Mouse (Mus musculus) testis, adult 2 months (tissue): ENCODE results near the gene Atf7. TPM values are rescaled to one million over a fixed set of nuclear protein-coding genes. Genes with fewer than 3 reads are reported as not detected.

ENCODE experiments used
- H3K27ac ChIP-seq: fragments of 200-500 bp; 2 replicates; pipeline ENCODE4 v1.5.1; 2012; ENCODE audit warnings: low read depth, low read length; ENCODE audit not compliant: control insufficient read depth, insufficient read depth
- H3K27me3 ChIP-seq: fragments of 200-500 bp; 2 replicates; pipeline ENCODE4 v1.6.1; 2012; ENCODE audit warnings: mild to moderate bottlenecking, low read length, moderate library complexity; ENCODE audit not compliant: control insufficient read depth, insufficient read depth
- H3K36me3 ChIP-seq: fragments of 200-500 bp; 2 replicates; pipeline ENCODE4 v1.6.1; 2012; ENCODE audit warnings: mild to moderate bottlenecking, low read length; ENCODE audit not compliant: control insufficient read depth, insufficient read depth
- H3K4me1 ChIP-seq: fragments of 200-500 bp; 2 replicates; pipeline ENCODE4 v1.6.1; 2012; ENCODE audit warnings: low read length; ENCODE audit not compliant: control insufficient read depth, insufficient read depth
- H3K4me3 ChIP-seq: fragments of 200-500 bp; 2 replicates; pipeline ENCODE4 v1.5.1; 2012; ENCODE audit warnings: low read depth, mild to moderate bottlenecking, low read length, moderate library complexity, mixed read lengths; ENCODE audit not compliant: control insufficient read depth
- CTCF ChIP-seq: fragments of 200-500 bp; IDR thresholded peaks from 2 replicates; pipeline ENCODE4 v1.5.1; 2012; ENCODE audit warnings: low read depth, mild to moderate bottlenecking, inconsistent platforms, low read length, moderate library complexity; ENCODE audit not compliant: control insufficient read depth, insufficient read depth, insufficient replicate concordance
- POLR2A ChIP-seq: fragments of 200-500 bp; IDR thresholded peaks from 2 replicates; pipeline ENCODE4 v1.6.1; 2012; ENCODE audit warnings: low read depth, mild to moderate bottlenecking, inconsistent platforms, low read length, moderate library complexity; ENCODE audit not compliant: control insufficient read depth
- polyA plus RNA-seq: library from polyadenylated mRNA; depleted of rRNA; stranded (reverse); fragments of >200 nt; gene quantifications from 2 replicates; pipeline ENCODE4 v1.2.3, GENCODE M21; 2012

The Atf7 gene
- polyA plus RNA-seq, 1 experiment: 42.9 TPM

DNA sequence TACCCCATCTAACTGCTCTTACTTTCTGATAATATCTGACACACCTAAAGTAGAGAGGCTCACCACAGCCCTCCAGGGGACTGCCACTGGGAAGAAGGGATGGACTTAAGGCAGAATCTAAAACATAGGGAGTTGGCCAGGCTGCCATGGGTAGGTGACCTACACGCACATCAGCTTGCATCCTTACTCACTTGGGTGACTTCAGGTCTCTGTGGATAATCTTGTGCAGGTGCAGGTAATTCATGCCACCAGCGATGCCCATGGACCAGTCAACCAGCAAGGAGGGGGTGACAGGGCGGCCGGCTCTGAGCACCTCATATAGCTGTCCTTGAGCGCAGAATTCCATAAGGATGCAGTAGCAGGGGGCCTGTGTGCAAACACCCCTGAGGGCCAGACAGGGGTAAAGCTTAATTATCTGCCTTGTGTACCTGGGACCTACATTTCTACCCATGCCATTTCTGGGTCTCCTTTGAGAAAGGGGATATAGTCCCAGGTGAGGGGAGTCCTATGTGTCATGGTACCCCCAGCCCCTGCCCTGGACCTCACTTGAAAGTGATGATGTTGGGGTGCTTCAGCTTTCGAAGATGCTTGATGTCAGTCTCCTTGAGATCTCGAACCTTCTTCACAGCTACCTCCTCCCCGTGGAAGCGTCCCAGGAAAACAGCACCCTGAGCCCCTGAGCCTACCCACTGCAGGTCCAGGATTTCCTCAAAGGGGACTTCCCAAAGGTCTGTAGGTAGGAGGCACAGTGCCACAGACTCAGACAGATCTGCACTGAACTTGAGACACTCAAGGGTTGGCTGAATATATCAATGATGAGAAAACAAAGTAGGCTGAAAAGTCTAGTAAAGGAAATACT is 121.1 kb downstream of the Atf7 start:
- no peak for TF ChIP-seq POLR2A
- no peak for TF ChIP-seq CTCF
- Histone ChIP-seq H3K27me3 (no peaks in the 10 kb centered on the region), H3K4me3 (no peak overlapping the region), H3K4me1 (no peaks in the 10 kb centered on the region), H3K27ac (no peak overlapping the region), H3K36me3 (peaks cover 1% of the 10 kb centered on the region; the same call in 1 of the 2 replicates)

DNA sequence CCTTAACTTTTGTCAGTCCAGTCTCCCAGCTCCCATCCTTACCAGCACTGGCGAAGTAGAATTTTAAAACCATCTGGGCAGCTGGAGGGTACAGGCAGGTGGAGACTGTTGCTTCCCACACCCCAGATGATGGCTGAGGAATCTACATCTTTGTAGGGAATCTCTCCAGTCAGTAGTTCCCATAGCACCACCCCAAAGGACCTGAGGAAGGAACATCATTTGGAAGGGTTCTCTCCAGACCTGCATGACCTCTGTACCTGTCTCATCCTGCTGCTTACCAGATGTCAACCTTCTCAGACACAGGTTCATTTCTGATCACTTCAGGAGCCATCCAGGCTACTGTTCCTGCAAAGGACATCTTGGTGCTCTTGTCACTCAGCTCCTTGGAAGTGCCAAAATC is 121.8 kb downstream of the Atf7 start, which contains the start of gene Gm10337:
Gene Gm10337 (plus strand): TSS at position 276 of the 400 bp plus-strand sequence.
- Histone ChIP-seq H3K4me1 (no peaks in the 10 kb centered on the region), H3K36me3 (peaks cover 1% of the 10 kb centered on the region; the same call in 1 of the 2 replicates), H3K27me3 (no peaks in the 10 kb centered on the region), H3K4me3 (no peak within 1 kb of the TSS), H3K27ac (no peak within 1 kb of the TSS)
- TF ChIP-seq POLR2A: no peak
- no peak for TF ChIP-seq CTCF

DNA sequence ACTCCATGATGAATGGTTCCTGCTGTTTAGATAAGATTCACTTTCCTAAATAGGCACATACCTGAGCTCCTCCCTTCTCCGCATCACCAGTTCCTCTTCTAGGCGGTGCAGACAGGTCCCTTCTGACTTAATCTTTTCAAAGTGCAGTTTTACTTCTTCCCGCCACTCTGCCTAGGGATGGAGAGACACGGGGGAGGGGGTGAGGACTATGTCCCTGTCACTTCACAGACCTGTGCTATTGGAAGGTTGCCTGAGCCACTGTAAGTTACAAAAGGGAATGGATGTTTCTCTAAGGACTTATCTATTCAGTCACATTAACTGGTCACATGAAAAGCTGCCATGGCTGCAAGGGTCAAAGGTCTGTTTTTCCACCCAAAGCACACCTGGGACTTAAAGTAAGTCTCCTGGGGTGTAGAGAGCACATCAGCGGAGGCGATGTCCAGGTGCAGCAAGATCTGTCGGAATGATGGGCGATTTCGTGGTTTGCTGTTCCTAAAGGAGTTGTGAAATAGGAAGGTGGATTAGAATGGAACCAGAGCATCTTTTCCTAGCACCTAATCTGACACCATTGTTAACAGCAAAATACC is 122.9 kb downstream of the Atf7 start:
- H3K4me3 ChIP-seq: no peak overlapping the region
- TF ChIP-seq POLR2A (no peak), CTCF (no peak)

DNA sequence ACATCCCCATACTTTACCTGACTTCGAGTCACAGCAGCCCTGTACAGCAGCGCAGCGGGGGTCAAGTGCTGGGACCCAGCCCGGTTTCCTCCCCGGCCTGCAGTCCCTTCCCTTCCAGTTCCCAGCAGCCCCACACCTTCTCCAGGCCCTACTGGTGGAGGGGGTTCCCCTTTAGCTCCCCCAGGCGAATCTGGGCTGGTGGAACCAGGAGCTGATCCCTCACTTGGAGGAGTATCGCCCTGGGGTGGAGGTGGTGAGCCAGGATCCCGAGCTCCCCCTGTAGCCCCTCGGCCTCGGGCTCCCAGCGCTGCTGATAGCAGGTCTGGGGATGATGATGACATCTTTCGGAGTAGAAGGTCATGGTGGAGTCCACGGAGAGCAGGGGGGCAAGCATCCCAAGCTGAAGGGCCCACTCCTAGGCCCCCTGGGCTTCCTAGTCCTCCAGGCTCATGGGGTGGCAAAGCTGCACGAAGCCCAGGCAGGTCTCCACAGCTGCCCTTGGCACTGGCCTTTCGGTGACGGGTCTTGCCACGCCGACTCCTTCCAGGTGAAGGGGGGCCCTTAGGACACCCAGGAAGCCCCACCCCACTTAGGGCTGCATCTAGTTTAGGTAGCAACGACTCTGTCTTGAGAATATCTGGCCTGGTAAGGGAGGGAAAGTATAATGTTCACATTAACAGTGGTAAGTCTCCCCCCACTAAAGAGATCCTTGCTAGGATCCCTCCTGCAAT is 124.0 kb downstream of the Atf7 start:
- no peaks in the 10 kb centered on the region for H3K4me1 ChIP-seq
- no peak overlapping the region for H3K27ac ChIP-seq
- no peak overlapping the region for H3K4me3 ChIP-seq
- no peaks in the 10 kb centered on the region for H3K27me3 ChIP-seq
- H3K36me3 ChIP-seq: peaks cover 1% of the 10 kb centered on the region; the same call in 1 of the 2 replicates
- TF ChIP-seq POLR2A: no peak
- no peak for TF ChIP-seq CTCF

More for the DNA sequence above, 122.9 kb downstream of the Atf7 start:
- H3K36me3 ChIP-seq: peaks cover 1% of the 10 kb centered on the region; the same call in 1 of the 2 replicates
- no peak overlapping the region; the same call in 1 of the 2 replicates for H3K27ac ChIP-seq
- no peaks in the 10 kb centered on the region for H3K27me3 ChIP-seq
- no peaks in the 10 kb centered on the region for H3K4me1 ChIP-seq

GRCm38 (mm10) chr15:102500479-102500878 is 124.8 kb downstream of the Atf7 start:
- H3K27me3 ChIP-seq: no peaks in the 10 kb centered on the region
- peaks cover 1% of the 10 kb centered on the region; the same call in 1 of the 2 replicates for H3K36me3 ChIP-seq
- H3K4me1 ChIP-seq: no peaks in the 10 kb centered on the region
- TF ChIP-seq CTCF (no peak), POLR2A (no peak)
- no peak overlapping the region for H3K27ac ChIP-seq
- H3K4me3 ChIP-seq: peak overlapping the region; percentile 37; the same call in 1 of the 2 replicates

DNA sequence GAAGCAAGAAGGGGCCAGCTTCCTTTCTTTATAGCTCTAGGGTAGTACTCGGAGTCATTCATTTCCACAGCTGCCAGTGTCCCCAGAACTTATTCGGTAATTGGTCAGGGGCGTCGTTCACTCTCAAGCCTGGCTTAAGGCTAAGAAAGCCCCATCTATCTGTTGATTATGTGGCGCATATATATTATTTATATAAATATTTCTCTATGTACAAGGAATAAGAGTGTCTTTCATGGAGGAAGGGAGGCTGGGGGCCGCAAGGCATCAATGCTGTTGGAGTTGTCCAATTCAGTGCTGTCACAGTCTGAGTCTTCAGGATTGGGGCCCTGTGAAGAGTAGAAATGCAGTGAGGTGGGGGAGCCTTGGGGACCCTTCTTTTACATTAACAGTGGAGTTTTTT is 125.4 kb downstream of the Atf7 start:
- H3K27ac ChIP-seq: no peak overlapping the region
- H3K36me3 ChIP-seq: peaks cover 1% of the 10 kb centered on the region; the same call in 1 of the 2 replicates
- H3K4me3 ChIP-seq: no peak overlapping the region
- no peaks in the 10 kb centered on the region for H3K27me3 ChIP-seq
- no peak for TF ChIP-seq CTCF
- no peak for TF ChIP-seq POLR2A
- no peaks in the 10 kb centered on the region for H3K4me1 ChIP-seq
